Mouse (Mus musculus) lung, embryonic 16.5 days (tissue): Measurements from ENCODE around the gene Poc1b. TPM values are rescaled to one million over a fixed set of nuclear protein-coding genes. Genes with fewer than 3 reads are reported as not detected.

Source experiments
- ATAC-seq: fragments of 200-750 bp; cut with Nextera tagmentation; 2 replicates; pipeline ENCODE4 v1.8.0; 2017; ENCODE audit warnings: low read depth, mild to moderate bottlenecking, moderate library complexity
- H3K27ac ChIP-seq: fragments of 300-500 bp; sonication (generic); 2 replicates; pipeline ENCODE4 v1.5.1; 2014; ENCODE audit warnings: mild to moderate bottlenecking, control low read depth, low read length
- H3K27me3 ChIP-seq: fragments of 300-500 bp; sonication (generic); 2 replicates; pipeline ENCODE4 v1.6.1; 2014; ENCODE audit warnings: low read depth, low read length, mixed read lengths; ENCODE audit not compliant: control insufficient read depth, insufficient read depth
- H3K36me3 ChIP-seq: fragments of 300-500 bp; sonication (generic); 2 replicates; pipeline ENCODE4 v1.6.1; 2014; ENCODE audit warnings: low read length; ENCODE audit not compliant: control insufficient read depth, insufficient read depth
- H3K4me1 ChIP-seq: fragments of 300-500 bp; sonication (generic); replicated peaks from 2 replicates; pipeline ENCODE4 v1.6.1; 2014; ENCODE audit warnings: low read length, mixed read lengths; ENCODE audit not compliant: control insufficient read depth, insufficient read depth
- H3K4me2 ChIP-seq: fragments of 300-500 bp; sonication (generic); 2 replicates; pipeline ENCODE4 v1.6.1; 2014; ENCODE audit warnings: low read depth, low read length, control low read depth
- H3K4me3 ChIP-seq: fragments of 300-500 bp; sonication (generic); 2 replicates; pipeline ENCODE4 v1.5.1; 2014; ENCODE audit warnings: mild to moderate bottlenecking, low read length, control low read depth
- H3K9ac ChIP-seq: fragments of 300-500 bp; sonication (generic); 2 replicates; pipeline ENCODE4 v1.6.1; 2014; ENCODE audit warnings: low read length, control low read depth
- H3K9me3 ChIP-seq: fragments of 300-500 bp; sonication (generic); 2 replicates; pipeline ENCODE4 v1.6.1; 2016; ENCODE audit warnings: low read length; ENCODE audit not compliant: control insufficient read depth
- WGBS: fragments of 180-500 bp; shearing (Covaris S2); extraction: QIAGEN DNeasy Blood & Tissue Kit; methylation state at CpG from one replicate; pipeline ENCODE4 v1.1.7; 2014; 5-methylcytosine and 5-hydroxymethylcytosine counted together
- polyA plus RNA-seq: library from polyadenylated mRNA; unstranded; fragments of >200 nt; fragmentation: Nextera tagmentation; extraction: Ambion mirVana; gene quantifications from 2 replicates; pipeline ENCODE4 v1.2.1, GENCODE M21; 2015

The Poc1b gene
- polyA plus RNA-seq, 1 experiment from 2014 or later, result 22.7 TPM

DNA sequence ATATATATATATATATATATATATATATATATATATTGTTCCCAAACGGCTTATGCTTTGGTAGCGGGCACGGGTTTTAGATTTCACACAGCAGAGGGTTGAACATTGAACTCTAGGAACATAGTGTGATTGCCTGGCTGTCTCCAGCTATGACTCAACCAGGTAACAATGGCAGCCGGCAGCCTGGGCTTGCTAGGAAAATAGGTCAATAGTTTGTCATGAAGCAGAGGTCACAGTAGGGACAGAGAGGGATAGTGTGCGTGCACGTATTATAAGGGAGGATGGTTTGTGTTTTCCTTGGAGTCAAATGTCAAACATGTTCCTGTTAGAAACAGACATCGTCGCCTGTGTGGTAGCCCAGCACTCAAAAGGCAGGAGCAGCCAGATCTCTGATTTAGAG lies 95.5 kb downstream of the Poc1b start:
- Histone ChIP-seq H3K27ac (peak overlapping the region; percentile 9; the same call in 1 of the 2 replicates), H3K27me3 (no peaks in the 10 kb centered on the region), H3K4me3 (no peak overlapping the region), H3K9me3 (no peaks in the 10 kb centered on the region), H3K4me2 (no peak overlapping the region), H3K9ac (no peak overlapping the region), H3K36me3 (no peaks in the 10 kb centered on the region), H3K4me1 (peaks cover 12% of the 10 kb centered on the region)
- ATAC-seq, result no peak
- 26% methylated on average over 8 of the region's 8 CpGs for WGBS

DNA sequence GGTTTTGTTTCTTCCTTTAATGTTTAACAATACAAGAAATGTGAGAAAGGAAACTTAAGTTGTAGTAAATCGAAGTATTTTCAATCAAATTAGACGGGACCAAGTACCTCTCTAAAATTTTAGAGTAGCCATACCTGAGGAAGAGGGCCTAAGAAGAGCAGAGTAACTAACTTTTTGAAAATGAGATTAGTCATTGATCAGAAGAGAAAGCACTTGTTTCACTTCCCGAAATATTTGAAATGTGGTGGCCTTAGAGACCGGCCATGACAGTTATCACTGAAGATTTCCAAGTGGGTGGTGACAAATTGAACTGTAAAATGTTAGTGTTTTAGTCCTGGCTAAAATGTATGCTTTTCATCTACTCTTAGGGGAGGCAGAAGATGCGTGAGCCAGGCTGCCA lies 96.3 kb downstream of the Poc1b start:
- ATAC-seq, result no peak
- H3K9me3 ChIP-seq, result no peaks in the 10 kb centered on the region
- 51% methylated on average over 5 of the region's 5 CpGs for WGBS

DNA sequence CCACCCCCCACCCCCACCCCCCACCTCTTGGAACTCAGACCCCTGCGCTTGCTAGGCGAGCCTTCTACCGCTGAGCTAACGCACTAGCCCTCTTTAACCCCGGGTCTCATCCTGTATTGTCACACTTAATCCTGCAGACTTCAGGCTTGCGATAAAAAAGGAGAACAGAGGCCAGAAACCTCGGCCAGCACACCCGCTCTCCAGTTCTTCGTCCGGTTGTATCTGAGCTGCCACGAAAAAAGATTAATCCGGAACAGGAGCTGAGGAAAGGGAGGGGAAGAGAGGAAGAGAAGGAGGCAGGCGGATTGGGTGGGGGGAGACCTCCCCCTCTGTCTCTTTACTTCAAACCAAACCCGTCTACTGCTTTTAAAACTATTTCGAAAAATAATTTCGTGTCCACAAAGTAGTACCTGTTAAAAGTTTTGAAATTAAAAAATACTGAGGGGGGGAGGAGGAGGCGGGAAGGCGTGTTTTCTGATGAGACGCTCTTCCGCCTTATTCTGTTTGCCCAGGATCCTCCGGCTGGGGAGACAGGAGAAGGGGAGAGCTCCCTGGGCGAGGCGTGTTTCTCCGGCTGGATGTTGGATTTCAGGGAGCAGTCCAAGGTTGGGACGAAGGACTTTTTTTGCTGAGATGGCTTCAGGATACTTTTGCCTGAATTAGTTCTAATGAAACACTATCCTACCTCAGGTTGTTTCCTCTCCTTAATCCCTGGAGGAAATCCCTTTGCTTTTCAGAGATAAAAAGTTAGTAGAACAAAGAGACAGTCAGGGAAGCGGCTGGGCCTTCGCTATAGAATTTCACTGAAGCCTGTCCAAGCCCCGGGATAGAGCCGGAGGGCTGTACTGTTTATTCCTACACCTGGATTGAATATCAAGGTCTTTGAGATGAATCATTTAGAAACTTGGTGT lies 97.0 kb downstream of the Poc1b start:
- Histone ChIP-seq H3K4me3 (peak overlapping the region; percentile 34), H3K4me1 (peaks cover 12% of the 10 kb centered on the region), H3K36me3 (no peaks in the 10 kb centered on the region), H3K27me3 (no peaks in the 10 kb centered on the region), H3K27ac (peak overlapping the region; percentile 84), H3K9me3 (no peaks in the 10 kb centered on the region), H3K9ac (peak overlapping the region; percentile 61), H3K4me2 (peak overlapping the region; percentile 56)
- 2% methylated on average over 29 of the region's 29 CpGs for WGBS
- ATAC-seq, result peak; percentile 72

More for the DNA sequence above, 96.3 kb downstream of the Poc1b start:
- Histone ChIP-seq H3K27ac (peak overlapping the region; percentile 84), H3K4me1 (peaks cover 12% of the 10 kb centered on the region), H3K36me3 (no peaks in the 10 kb centered on the region), H3K9ac (peak overlapping the region; percentile 61; the same call in 1 of the 2 replicates), H3K27me3 (no peaks in the 10 kb centered on the region), H3K4me2 (peak overlapping the region; percentile 56), H3K4me3 (no peak overlapping the region)

DNA sequence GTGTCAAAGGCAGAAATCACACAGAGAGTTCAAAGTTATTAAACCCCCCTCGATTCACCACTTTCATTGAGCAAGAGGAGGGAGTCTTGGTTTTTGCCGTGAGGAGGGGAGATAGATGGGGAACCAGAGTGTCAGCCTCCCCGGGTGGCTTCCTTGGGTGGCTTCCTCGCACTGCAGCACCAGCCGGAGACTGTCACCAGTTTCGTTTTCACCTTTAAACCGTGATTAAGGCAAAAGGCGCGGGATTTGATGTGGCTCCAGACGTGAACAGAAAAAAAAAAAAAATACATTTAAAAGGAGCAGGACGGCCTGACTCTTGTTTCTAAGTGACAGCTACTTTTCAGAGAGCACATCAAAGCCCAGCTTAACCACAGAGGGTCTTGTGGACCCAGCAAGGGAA lies 97.7 kb downstream of the Poc1b start:
- ATAC-seq, result peak; percentile 42; the same call in 1 of the 2 replicates
- peak overlapping the region; percentile 84 for H3K27ac ChIP-seq

GRCm38 (mm10) chr10:99207121-99207520 lies 100.3 kb downstream of the Poc1b start:
- Histone ChIP-seq H3K27me3 (no peaks in the 10 kb centered on the region), H3K36me3 (no peaks in the 10 kb centered on the region), H3K4me3 (no peak overlapping the region), H3K4me2 (no peak overlapping the region), H3K4me1 (peaks cover 6% of the 10 kb centered on the region; the same call in 1 of the 2 replicates), H3K9me3 (no peaks in the 10 kb centered on the region), H3K9ac (no peak overlapping the region), H3K27ac (no peak overlapping the region)
- 59% methylated on average over 2 of the region's 2 CpGs for WGBS
- ATAC-seq, result no peak

More for the DNA sequence above, 97.7 kb downstream of the Poc1b start:
- H3K9ac ChIP-seq, result peak overlapping the region; percentile 61
- H3K4me1 ChIP-seq, result peaks cover 12% of the 10 kb centered on the region
- 7% methylated on average over 11 of the region's 11 CpGs for WGBS
- H3K27me3 ChIP-seq, result no peaks in the 10 kb centered on the region
- peak overlapping the region; percentile 56 for H3K4me2 ChIP-seq
- no peaks in the 10 kb centered on the region for H3K36me3 ChIP-seq
- H3K9me3 ChIP-seq, result no peaks in the 10 kb centered on the region
- peak overlapping the region; percentile 34 for H3K4me3 ChIP-seq

GRCm38 (mm10) chr10:99209146-99209800 lies 102.4 kb downstream of the Poc1b start:
- H3K4me2 ChIP-seq, result no peak overlapping the region
- no peaks in the 10 kb centered on the region for H3K27me3 ChIP-seq
- H3K9me3 ChIP-seq, result no peaks in the 10 kb centered on the region
- 73% methylated on average over 13 of the region's 13 CpGs for WGBS
- H3K36me3 ChIP-seq, result no peaks in the 10 kb centered on the region
- H3K4me3 ChIP-seq, result no peak overlapping the region
- H3K9ac ChIP-seq, result no peak overlapping the region
- ATAC-seq, result no peak
- H3K4me1 ChIP-seq, result 0 out of 2 replicates have a peak, but pooled peaks cover under 1% of the 10 kb centered on the region
- no peak overlapping the region for H3K27ac ChIP-seq

DNA sequence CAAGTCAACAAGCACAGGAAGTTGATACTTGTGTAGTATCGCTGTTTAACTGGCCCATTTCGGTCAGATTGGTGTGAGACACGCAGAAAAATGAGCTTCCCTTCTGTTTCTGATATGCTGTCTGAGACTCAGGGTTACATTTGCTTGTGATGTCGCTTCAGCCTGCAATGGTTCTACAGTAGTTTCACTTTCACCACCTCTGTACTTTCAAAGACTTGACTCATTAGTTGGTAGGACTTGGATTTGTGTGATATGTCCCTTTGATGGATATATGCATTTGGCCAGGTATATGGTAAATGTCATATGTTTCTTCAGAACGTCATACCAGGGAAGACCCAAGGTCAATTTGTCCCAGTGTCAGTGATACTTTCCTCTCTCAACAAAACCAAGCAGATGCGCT lies 104.2 kb downstream of the Poc1b start:
- no peak for ATAC-seq
- H3K27ac ChIP-seq, result no peak overlapping the region
- H3K4me1 ChIP-seq, result no peaks in the 10 kb centered on the region
- no peak overlapping the region for H3K4me2 ChIP-seq
- no peaks in the 10 kb centered on the region for H3K9me3 ChIP-seq
- no peak overlapping the region for H3K9ac ChIP-seq
- H3K27me3 ChIP-seq, result no peaks in the 10 kb centered on the region
- no peak overlapping the region for H3K4me3 ChIP-seq
- H3K36me3 ChIP-seq, result no peaks in the 10 kb centered on the region
- 89% methylated on average over 6 of the region's 6 CpGs for WGBS

DNA sequence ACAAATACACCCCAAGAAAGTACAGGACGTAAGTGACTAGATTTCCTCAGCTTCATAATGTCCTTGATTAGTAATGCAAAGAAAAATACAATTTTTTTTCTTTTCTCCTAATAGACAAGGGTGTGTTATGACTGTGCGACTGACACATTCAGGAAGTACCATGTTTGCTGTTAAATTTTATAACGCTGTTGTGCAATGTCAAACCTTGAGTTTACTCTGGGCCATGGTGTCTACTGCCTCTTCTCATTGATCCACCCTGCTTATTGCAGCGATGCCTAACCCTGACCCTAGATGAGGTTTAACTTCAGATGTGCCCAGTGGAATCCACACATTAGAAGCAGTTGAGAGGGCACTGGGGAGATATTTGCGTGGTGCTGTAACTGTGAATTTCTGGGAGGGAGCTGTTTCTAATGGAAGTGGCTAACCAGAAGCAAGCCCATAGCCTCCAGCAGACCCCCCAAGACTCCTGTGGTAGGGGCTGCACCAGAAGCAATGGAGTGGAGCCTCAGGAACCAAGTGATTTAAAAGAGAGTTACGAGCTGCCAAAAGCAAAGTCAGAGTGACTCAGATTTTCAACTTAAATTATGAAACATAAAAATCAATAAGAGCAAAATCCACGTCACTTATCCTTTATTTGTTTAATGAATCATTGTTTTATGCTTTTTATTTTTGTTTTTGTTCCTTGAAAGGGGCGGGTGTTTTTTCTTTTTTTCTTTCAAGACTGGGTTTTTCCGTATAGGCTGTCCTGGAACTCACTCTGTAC lies 104.8 kb downstream of the Poc1b start:
- H3K27ac ChIP-seq, result no peak overlapping the region
- no peaks in the 10 kb centered on the region for H3K27me3 ChIP-seq
- H3K9me3 ChIP-seq, result no peaks in the 10 kb centered on the region
- H3K4me1 ChIP-seq, result no peaks in the 10 kb centered on the region
- H3K4me3 ChIP-seq, result no peak overlapping the region
- ATAC-seq, result no peak
- H3K36me3 ChIP-seq, result no peaks in the 10 kb centered on the region
- WGBS, result 86% methylated on average over 9 of the region's 9 CpGs
- no peak overlapping the region for H3K4me2 ChIP-seq
- no peak overlapping the region for H3K9ac ChIP-seq
